Mouse (Mus musculus): ENCODE results near the gene Lmntd2. TPM values are rescaled to one million over a fixed set of nuclear protein-coding genes. Genes with fewer than 3 reads are reported as not detected.

Gene Lmntd2
- polyA plus RNA-seq, 1 experiment from 2014 or later = 4.0 TPM

DNA sequence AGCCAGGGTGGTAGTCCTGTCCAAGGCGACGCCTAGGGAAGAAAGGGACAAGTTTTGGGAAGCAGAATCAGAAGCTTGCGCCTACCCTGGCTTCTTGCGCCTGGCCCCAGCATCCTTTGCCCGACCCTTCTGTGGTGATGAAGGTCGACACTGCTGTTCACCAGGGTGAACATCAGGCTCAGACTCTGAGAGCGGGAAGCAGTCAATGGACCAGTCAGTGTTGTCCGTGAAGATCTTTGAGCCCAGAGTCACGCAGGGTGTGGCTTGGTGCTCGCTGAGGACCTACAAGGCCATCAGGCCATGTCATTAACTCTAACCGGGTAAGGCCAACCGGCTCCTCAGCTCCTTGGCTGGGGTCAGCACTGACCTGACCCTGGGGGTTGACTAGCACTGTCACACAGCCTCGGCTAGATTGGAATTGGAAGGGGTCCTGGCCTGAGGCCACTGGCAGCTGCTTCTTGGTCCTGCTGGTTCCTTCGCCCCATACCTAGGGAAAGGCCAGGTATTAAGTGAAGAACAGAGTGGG lies 3.2 kb downstream of the Lmntd2 start:
- ATAC-seq = no peak
- H3K4me1 ChIP-seq (ENCODE audit: control insufficient read depth, insufficient read depth, low read length) = peaks cover 35% of the 10 kb centered on the region
- no peak overlapping the region for H3K4me3 ChIP-seq (ENCODE audit: low read length)
- no peak overlapping the region for H3K9ac ChIP-seq (ENCODE audit: low read depth, low read length)
- H3K27ac ChIP-seq (ENCODE audit: low read length) = no peak overlapping the region
- H3K36me3 ChIP-seq (ENCODE audit: control insufficient read depth, insufficient read depth, low read length) = no peaks in the 10 kb centered on the region
- H3K4me2 ChIP-seq (ENCODE audit: low read depth, low read length) = no peak overlapping the region
- WGBS = 83% methylated on average over 14 of the region's 14 CpGs
- H3K9me3 ChIP-seq (ENCODE audit: control insufficient read depth, low read length) = no peaks in the 10 kb centered on the region
- no peaks in the 10 kb centered on the region for H3K27me3 ChIP-seq (replicated peaks; ENCODE audit: control insufficient read depth, insufficient read depth, low read length)

DNA sequence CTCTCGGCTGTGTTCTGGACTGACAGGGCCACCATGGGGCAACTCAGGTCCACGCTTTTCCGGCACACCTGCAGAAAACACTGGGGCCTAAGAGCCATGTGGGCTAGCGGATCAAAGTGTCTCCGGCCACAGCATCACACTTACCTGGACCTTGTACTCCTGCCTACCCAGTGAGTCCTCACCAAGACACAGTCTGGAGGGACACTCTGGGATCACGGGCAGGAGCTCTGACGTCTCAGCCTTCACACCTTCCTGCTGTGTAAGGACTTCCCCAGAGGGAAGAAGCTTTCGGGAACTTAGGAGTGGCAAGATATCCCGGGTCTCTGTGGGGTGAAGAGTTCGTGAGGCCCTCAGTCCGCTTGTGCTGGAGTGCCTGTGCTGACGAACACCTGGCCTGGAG lies 3.7 kb downstream of the Lmntd2 start:
- H3K9ac ChIP-seq (ENCODE audit: low read depth, low read length) = no peak overlapping the region
- H3K27me3 ChIP-seq (replicated peaks; ENCODE audit: control insufficient read depth, insufficient read depth, low read length) = no peaks in the 10 kb centered on the region
- peaks cover 34% of the 10 kb centered on the region for H3K4me1 ChIP-seq (ENCODE audit: control insufficient read depth, insufficient read depth, low read length)
- no peaks in the 10 kb centered on the region for H3K9me3 ChIP-seq (ENCODE audit: control insufficient read depth, low read length)
- no peak overlapping the region for H3K4me3 ChIP-seq (ENCODE audit: low read length)
- WGBS = 57% methylated on average over 12 of the region's 12 CpGs
- H3K4me2 ChIP-seq (ENCODE audit: low read depth, low read length) = no peak overlapping the region
- H3K27ac ChIP-seq (ENCODE audit: low read length) = no peak overlapping the region
- H3K36me3 ChIP-seq (ENCODE audit: control insufficient read depth, insufficient read depth, low read length) = no peaks in the 10 kb centered on the region
- no peak for ATAC-seq

DNA sequence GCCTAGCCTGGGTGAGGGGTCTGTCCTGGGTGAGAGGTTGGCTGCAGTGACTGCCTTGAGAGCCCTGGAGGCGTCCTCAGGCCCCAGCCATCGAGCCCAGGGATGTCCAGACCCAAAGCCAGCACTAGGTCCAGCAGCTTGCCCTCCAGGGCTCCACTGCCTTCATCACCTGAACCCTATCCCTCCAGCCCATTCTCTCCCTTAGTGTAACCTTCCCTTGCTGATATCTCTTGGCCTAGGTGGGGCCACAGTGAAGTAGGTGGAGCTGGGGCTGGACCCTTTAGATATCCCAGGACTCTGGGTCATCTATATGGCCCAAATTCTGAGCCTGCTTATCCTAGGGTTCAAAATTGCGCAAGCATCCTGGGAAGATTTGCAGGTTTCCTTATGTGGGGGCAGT lies 4.4 kb downstream of the Lmntd2 start:
- no peak for ATAC-seq
- 66% methylated on average over 3 of the region's 3 CpGs for WGBS
- H3K4me3 ChIP-seq (ENCODE audit: low read length) = no peak overlapping the region
- no peak overlapping the region for H3K4me2 ChIP-seq (ENCODE audit: low read depth, low read length)
- no peak overlapping the region for H3K9ac ChIP-seq (ENCODE audit: low read depth, low read length)
- no peaks in the 10 kb centered on the region for H3K36me3 ChIP-seq (ENCODE audit: control insufficient read depth, insufficient read depth, low read length)
- peaks cover 29% of the 10 kb centered on the region; the same call in 1 of the 2 replicates for H3K4me1 ChIP-seq (ENCODE audit: control insufficient read depth, insufficient read depth, low read length)
- no peaks in the 10 kb centered on the region for H3K9me3 ChIP-seq (ENCODE audit: control insufficient read depth, low read length)
- no peak overlapping the region for H3K27ac ChIP-seq (ENCODE audit: low read length)
- H3K27me3 ChIP-seq (replicated peaks; ENCODE audit: control insufficient read depth, insufficient read depth, low read length) = no peaks in the 10 kb centered on the region

DNA sequence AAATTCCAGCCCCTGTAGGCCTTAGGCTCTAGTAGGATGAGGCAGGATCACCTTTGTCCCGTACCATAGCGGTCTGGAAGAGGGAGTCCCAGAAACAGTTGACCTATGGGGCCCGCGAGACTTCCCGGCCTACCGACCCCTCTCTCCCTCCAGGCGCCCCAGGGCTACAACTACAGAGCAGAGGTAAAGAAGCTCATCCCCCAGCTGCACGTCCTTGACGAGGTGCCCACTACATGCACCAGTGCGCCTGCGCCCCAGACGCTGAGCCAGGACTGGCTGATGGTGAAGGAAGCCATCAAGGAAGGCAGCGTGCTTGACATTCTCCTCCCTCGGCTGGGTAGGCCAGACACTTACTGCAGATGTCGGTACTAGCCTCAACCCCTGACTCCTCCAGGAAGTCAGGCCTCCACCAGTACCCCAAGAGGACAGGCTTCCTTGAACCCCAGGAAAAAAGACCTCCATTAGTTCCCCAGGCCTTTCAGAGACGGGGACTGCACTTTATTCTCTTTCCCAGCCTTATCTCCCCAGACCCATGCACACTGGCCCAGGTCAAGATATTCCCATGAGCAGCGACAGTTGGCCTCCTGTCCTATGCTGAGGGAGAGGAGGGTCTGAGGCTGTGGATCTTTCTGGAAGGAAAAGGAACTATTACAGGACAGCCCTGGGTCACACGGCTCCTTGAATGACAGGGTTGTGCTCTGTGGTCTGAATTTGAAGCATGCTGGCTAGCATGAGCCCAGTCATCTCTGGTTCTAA lies 7.5 kb downstream of the Lmntd2 start:
- Histone ChIP-seq H3K27me3 (replicated peaks; ENCODE audit: control insufficient read depth, insufficient read depth, low read length) (no peaks in the 10 kb centered on the region), H3K9ac (ENCODE audit: low read depth, low read length) (no peak overlapping the region), H3K4me1 (ENCODE audit: control insufficient read depth, insufficient read depth, low read length) (peaks cover 11% of the 10 kb centered on the region; the same call in 1 of the 2 replicates), H3K4me3 (ENCODE audit: low read length) (no peak overlapping the region), H3K36me3 (ENCODE audit: control insufficient read depth, insufficient read depth, low read length) (no peaks in the 10 kb centered on the region), H3K9me3 (ENCODE audit: control insufficient read depth, low read length) (no peaks in the 10 kb centered on the region), H3K4me2 (ENCODE audit: low read depth, low read length) (no peak overlapping the region), H3K27ac (ENCODE audit: low read length) (no peak overlapping the region)
- WGBS = 91% methylated on average over 18 of the region's 18 CpGs
- no peak for ATAC-seq

DNA sequence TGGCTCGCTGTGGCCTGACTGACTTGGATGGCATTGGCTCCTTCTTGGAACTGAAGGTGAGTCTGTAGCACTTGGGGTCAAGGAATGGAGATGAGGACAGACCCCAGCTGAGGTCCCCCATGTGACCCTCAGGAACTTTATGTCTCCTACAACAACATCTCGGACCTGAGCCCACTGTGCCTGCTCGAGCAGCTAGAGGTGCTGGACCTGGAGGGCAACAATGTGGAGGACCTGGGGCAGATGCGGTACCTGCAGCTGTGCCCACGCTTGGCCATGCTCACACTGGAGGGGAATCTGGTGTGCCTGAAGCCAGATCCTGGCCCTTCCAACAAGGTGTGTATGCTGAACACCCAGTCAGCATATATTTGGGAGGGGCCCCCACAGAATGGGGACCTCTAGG lies 8.4 kb downstream of the Lmntd2 start:
- 82% methylated on average over 5 of the region's 5 CpGs for WGBS
- Histone ChIP-seq H3K27me3 (replicated peaks; ENCODE audit: control insufficient read depth, insufficient read depth, low read length) (no peaks in the 10 kb centered on the region), H3K9ac (ENCODE audit: low read depth, low read length) (no peak overlapping the region), H3K9me3 (ENCODE audit: control insufficient read depth, low read length) (no peaks in the 10 kb centered on the region), H3K36me3 (ENCODE audit: control insufficient read depth, insufficient read depth, low read length) (no peaks in the 10 kb centered on the region), H3K4me1 (ENCODE audit: control insufficient read depth, insufficient read depth, low read length) (peaks cover 4% of the 10 kb centered on the region; the same call in 1 of the 2 replicates), H3K4me2 (ENCODE audit: low read depth, low read length) (no peak overlapping the region), H3K4me3 (ENCODE audit: low read length) (no peak overlapping the region), H3K27ac (ENCODE audit: low read length) (no peak overlapping the region)
- no peak for ATAC-seq

DNA sequence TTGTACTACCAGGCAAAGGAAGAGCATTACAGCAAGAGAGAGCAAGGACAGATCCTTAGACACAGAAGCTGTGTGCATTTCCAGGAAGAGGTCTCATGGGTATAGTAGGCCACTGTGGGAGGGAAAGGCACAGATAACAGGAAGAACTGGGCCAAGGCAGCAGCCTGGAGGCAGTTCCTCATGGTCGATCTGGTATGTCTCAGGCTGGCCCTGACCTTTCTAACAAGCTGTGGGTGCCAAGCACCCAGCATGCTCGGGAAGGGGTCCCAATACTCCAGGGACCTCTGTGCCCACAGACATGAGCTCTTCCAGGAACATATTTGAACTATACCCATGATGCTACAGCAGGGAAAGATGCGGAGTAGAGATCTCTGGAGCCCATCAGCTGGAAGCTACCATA lies 9.3 kb downstream of the Lmntd2 start:
- no peak overlapping the region for H3K4me2 ChIP-seq (ENCODE audit: low read depth, low read length)
- 79% methylated on average over 3 of the region's 3 CpGs for WGBS
- no peak for ATAC-seq

DNA sequence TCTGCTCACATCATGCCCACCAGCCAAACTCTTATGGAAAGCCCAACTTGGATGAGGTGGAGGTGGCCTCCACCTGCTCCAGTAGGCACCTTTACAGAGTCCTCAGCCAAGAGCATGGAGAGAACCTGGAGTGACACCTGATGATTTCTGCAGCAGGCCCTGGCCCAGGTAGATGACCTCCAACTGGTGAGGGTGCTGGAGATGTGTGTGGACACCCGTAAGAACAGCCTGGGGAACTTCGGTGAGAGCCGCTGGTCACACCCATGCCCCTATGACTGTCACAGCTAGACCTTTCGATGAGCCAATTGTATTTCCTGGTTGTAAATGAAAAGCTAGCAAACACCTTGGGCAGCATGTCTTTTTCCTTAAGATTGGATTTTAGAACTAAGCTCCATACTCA lies 15.8 kb downstream of the Lmntd2 start:
- Histone ChIP-seq H3K36me3 (ENCODE audit: control insufficient read depth, insufficient read depth, low read length) (no peaks in the 10 kb centered on the region), H3K4me1 (ENCODE audit: control insufficient read depth, insufficient read depth, low read length) (peaks cover 8% of the 10 kb centered on the region), H3K9ac (ENCODE audit: low read depth, low read length) (no peak overlapping the region), H3K27ac (ENCODE audit: low read length) (no peak overlapping the region), H3K9me3 (ENCODE audit: control insufficient read depth, low read length) (no peaks in the 10 kb centered on the region), H3K27me3 (replicated peaks; ENCODE audit: control insufficient read depth, insufficient read depth, low read length) (no peaks in the 10 kb centered on the region), H3K4me3 (ENCODE audit: low read length) (no peak overlapping the region), H3K4me2 (ENCODE audit: low read depth, low read length) (no peak overlapping the region)
- WGBS = 70% methylated on average over 4 of the region's 4 CpGs
- ATAC-seq = no peak

More for the DNA sequence above, 9.3 kb downstream of the Lmntd2 start:
- Histone ChIP-seq H3K27ac (ENCODE audit: low read length) (no peak overlapping the region), H3K9me3 (ENCODE audit: control insufficient read depth, low read length) (no peaks in the 10 kb centered on the region), H3K9ac (ENCODE audit: low read depth, low read length) (no peak overlapping the region), H3K4me1 (ENCODE audit: control insufficient read depth, insufficient read depth, low read length) (no peaks in the 10 kb centered on the region), H3K36me3 (ENCODE audit: control insufficient read depth, insufficient read depth, low read length) (no peaks in the 10 kb centered on the region), H3K27me3 (replicated peaks; ENCODE audit: control insufficient read depth, insufficient read depth, low read length) (no peaks in the 10 kb centered on the region), H3K4me3 (ENCODE audit: low read length) (no peak overlapping the region)

DNA sequence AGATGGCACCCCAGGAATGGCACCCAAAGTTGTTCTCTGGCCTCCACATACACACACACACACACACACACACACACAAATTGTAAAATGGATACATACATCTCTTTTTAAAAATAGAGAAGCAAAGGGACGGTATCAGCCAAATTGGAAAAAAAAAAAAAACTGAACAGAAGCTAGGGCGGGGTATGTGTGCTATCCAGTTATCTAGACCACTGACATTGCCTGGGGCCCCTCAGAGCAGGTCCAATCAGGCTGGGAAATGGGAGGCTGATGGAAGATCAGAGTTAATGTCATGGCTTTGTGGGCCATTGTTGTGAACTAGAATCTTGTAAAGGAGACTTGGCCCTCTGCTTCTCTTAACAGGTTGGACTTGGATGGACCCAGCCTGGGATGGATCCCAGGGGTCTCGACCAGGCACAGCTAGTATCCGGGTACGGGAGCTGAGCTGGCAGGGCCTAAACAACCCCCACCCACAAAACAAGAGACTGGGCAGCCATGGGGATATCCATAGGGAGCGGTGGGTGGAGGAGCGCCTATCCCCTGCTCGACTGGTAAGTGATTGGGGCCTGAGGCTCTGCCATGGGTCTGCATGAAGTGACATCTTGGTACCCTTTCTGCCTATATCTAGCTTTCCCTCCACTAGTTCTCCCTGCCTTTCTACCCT lies 17.1 kb downstream of the Lmntd2 start:
- Histone ChIP-seq H3K4me3 (ENCODE audit: low read length) (no peak overlapping the region), H3K27me3 (replicated peaks; ENCODE audit: control insufficient read depth, insufficient read depth, low read length) (no peaks in the 10 kb centered on the region), H3K4me1 (ENCODE audit: control insufficient read depth, insufficient read depth, low read length) (peaks cover 17% of the 10 kb centered on the region), H3K27ac (ENCODE audit: low read length) (no peak overlapping the region), H3K36me3 (ENCODE audit: control insufficient read depth, insufficient read depth, low read length) (no peaks in the 10 kb centered on the region), H3K9ac (ENCODE audit: low read depth, low read length) (no peak overlapping the region), H3K9me3 (ENCODE audit: control insufficient read depth, low read length) (no peaks in the 10 kb centered on the region), H3K4me2 (ENCODE audit: low read depth, low read length) (no peak overlapping the region)
- no peak for ATAC-seq
- 87% methylated on average over 8 of the region's 8 CpGs for WGBS

DNA sequence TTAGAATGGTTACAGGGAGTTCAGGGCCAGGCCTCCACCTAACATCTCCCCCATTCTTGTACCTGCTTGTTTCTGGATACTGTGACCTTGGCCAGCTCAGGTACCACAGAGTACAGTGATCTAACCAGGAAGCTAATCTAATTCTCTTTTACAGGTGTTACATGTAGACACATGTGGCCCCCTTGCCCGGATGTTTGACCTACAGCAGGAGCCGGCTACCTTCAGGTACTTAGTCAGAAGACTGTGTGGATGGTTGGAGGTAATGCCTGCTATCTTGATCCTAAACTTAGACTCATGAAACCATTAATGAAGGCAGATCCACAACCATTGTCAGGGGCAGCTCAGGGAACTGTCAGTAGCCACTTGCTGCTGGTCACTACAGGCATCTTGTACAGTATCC lies 18.1 kb downstream of the Lmntd2 start:
- H3K9ac ChIP-seq (ENCODE audit: low read depth, low read length) = no peak overlapping the region
- H3K27me3 ChIP-seq (replicated peaks; ENCODE audit: control insufficient read depth, insufficient read depth, low read length) = no peaks in the 10 kb centered on the region
- peaks cover 17% of the 10 kb centered on the region for H3K4me1 ChIP-seq (ENCODE audit: control insufficient read depth, insufficient read depth, low read length)
- H3K36me3 ChIP-seq (ENCODE audit: control insufficient read depth, insufficient read depth, low read length) = peaks cover 7% of the 10 kb centered on the region; the same call in 1 of the 2 replicates
- 76% methylated on average over 2 of the region's 2 CpGs for WGBS
- no peak overlapping the region for H3K4me3 ChIP-seq (ENCODE audit: low read length)
- no peak overlapping the region for H3K4me2 ChIP-seq (ENCODE audit: low read depth, low read length)
- no peaks in the 10 kb centered on the region for H3K9me3 ChIP-seq (ENCODE audit: control insufficient read depth, low read length)
- peak overlapping the region; percentile 59; the same call in 1 of the 2 replicates for H3K27ac ChIP-seq (ENCODE audit: low read length)
- no peak for ATAC-seq

Measured in intestine, embryonic 16.5 days (tissue).